Mouse (Mus musculus): Measurements from ENCODE around the gene Amh. TPM values are rescaled to one million over a fixed set of nuclear protein-coding genes. Genes with fewer than 3 reads are reported as not detected.

Gene Amh
- polyA plus RNA-seq, 1 experiment from 2014 or later, result 0.09 TPM

DNA sequence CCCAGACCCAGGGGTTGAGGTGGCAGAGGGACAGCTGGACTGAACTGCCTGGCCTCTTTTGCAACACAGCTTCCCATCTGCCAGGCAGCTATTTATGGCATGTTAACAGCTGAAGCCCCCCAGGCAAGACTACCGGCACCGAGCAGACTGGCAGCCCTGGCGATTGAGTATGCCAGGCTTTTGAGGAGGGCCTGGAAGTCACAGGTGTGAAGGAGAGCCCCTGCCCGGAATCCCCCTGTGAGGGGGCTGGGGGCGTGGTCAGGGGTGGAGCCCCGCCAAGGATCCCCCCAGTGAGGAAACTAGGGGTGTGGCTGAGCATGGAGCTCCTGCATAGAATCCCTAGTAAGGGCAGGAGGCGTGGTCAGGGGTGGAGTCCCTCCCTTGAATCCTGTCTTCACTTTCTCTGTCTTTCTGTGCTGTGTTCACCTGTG is 31.9 kb downstream of the Amh start:
- H3K4me2 ChIP-seq, result no peak overlapping the region
- no peak overlapping the region for H3K9ac ChIP-seq
- H3K36me3 ChIP-seq, result no peaks in the 10 kb centered on the region
- H3K27me3 ChIP-seq, result peaks cover 68% of the 10 kb centered on the region
- WGBS, result 46% methylated on average over 7 of the region's 7 CpGs
- ATAC-seq (ENCODE audit: borderline replicate concordance, extremely low read depth, low FRiP score, low TSS enrichment), result no peak
- H3K27ac ChIP-seq, result no peak overlapping the region
- no peaks in the 10 kb centered on the region for H3K9me3 ChIP-seq
- H3K4me3 ChIP-seq, result no peak overlapping the region
- H3K4me1 ChIP-seq, result no peaks in the 10 kb centered on the region

- Histone ChIP-seq H3K27ac (no peak overlapping the region), H3K36me3 (no peaks in the 10 kb centered on the region), H3K27me3 (peaks cover 76% of the 10 kb centered on the region), H3K4me3 (no peak overlapping the region), H3K9ac (no peak overlapping the region), H3K4me2 (no peak overlapping the region), H3K9me3 (no peaks in the 10 kb centered on the region), H3K4me1 (no peaks in the 10 kb centered on the region)
- ATAC-seq (ENCODE audit: borderline replicate concordance, extremely low read depth, low FRiP score, low TSS enrichment), result no peak
- 8% methylated on average over 2 of the region's 2 CpGs for WGBS
Measured at GRCm38 (mm10) chr10:80837827-80838226, 32.8 kb downstream of the Amh start.

GRCm38 (mm10) chr10:80838346-80838912 is 33.4 kb downstream of the Amh start:
- Histone ChIP-seq H3K27me3 (peaks cover 76% of the 10 kb centered on the region), H3K27ac (no peak overlapping the region), H3K9me3 (no peaks in the 10 kb centered on the region), H3K4me3 (no peak overlapping the region), H3K36me3 (no peaks in the 10 kb centered on the region), H3K9ac (no peak overlapping the region), H3K4me2 (no peak overlapping the region), H3K4me1 (peaks cover 2% of the 10 kb centered on the region)
- no peak for ATAC-seq (ENCODE audit: borderline replicate concordance, extremely low read depth, low FRiP score, low TSS enrichment)
- 37% methylated on average over 2 of the region's 2 CpGs for WGBS

DNA sequence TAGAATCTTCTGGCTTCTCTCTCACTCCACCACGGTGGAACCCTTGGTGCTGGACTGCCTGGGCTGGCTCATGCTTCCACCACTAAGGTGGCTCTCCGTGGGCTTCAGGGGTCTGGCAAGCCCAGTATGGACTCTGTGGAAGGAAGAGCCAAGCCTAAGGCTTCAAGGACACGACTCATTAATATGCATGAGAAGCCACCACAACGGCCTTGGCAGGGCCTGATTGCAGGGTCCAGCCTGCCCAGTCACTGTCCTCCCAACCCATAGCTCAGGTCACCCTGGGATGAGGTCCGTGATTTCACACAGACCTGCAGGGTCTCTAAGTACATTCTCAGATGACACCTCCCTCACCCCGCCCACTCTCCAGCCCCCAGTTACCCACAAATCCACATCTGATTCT is 34.8 kb downstream of the Amh start:
- H3K9me3 ChIP-seq, result no peaks in the 10 kb centered on the region
- H3K4me3 ChIP-seq, result no peak overlapping the region
- ATAC-seq (ENCODE audit: borderline replicate concordance, extremely low read depth, low FRiP score, low TSS enrichment), result no peak
- no peak overlapping the region for H3K9ac ChIP-seq
- H3K27ac ChIP-seq, result no peak overlapping the region
- no peaks in the 10 kb centered on the region for H3K36me3 ChIP-seq
- H3K4me2 ChIP-seq, result no peak overlapping the region
- WGBS, result 59% methylated on average over 6 of the region's 6 CpGs
- peaks cover 76% of the 10 kb centered on the region for H3K27me3 ChIP-seq
- H3K4me1 ChIP-seq, result peaks cover 10% of the 10 kb centered on the region

DNA sequence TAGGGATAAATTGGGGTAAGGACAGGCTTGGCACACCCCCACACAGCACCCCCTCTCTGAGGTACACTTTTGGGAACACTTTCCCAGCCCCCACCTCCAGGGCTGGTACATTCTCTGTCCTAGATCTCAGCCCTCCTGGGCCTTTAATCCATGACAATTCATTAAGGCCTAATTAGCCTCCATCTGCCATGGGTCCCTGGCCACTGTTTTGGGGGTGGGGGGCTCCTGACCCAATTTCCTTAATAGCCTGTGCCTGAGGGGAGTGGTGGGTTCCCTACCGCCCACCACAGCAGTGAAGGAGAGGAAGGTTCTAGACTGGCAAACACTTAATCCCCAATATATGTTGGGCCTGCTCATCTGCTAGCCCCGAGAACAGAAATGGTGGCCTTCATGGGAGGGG is 36.6 kb downstream of the Amh start:
- Histone ChIP-seq H3K4me2 (no peak overlapping the region), H3K27me3 (peaks cover 74% of the 10 kb centered on the region), H3K9ac (no peak overlapping the region), H3K36me3 (no peaks in the 10 kb centered on the region), H3K4me3 (no peak overlapping the region), H3K27ac (no peak overlapping the region), H3K9me3 (no peaks in the 10 kb centered on the region), H3K4me1 (peaks cover 10% of the 10 kb centered on the region)
- 80% methylated on average over 2 of the region's 2 CpGs for WGBS
- no peak for ATAC-seq (ENCODE audit: borderline replicate concordance, extremely low read depth, low FRiP score, low TSS enrichment)

DNA sequence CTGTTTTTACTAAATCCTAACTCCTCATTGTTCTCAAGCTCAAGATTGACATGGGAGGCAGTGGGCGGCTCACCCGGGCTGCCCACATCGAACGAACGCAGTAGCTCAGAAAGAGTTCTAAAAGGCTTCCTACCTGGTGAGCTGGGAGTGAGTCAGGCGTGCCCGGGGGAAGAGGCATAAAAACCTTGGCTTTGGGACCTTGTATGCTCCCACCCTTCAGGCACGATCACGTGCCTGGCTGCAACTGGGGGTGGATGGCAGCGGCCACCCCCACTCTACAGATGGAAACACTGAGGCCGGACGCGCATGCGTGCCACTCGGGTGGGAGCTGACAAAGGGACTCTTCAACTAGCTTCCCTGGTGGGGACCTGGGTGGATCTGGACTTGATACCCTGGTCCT is 37.3 kb downstream of the Amh start:
- Histone ChIP-seq H3K36me3 (no peaks in the 10 kb centered on the region), H3K27ac (no peak overlapping the region), H3K27me3 (peaks cover 68% of the 10 kb centered on the region), H3K4me1 (peaks cover 10% of the 10 kb centered on the region), H3K9ac (no peak overlapping the region), H3K4me2 (no peak overlapping the region), H3K4me3 (no peak overlapping the region), H3K9me3 (no peaks in the 10 kb centered on the region)
- no peak for ATAC-seq (ENCODE audit: borderline replicate concordance, extremely low read depth, low FRiP score, low TSS enrichment)
- WGBS, result 74% methylated on average over 15 of the region's 15 CpGs

GRCm38 (mm10) chr10:80843087-80843930 is 38.3 kb downstream of the Amh start:
- H3K4me3 ChIP-seq, result peak overlapping the region; percentile 38
- no peak for ATAC-seq (ENCODE audit: borderline replicate concordance, extremely low read depth, low FRiP score, low TSS enrichment)
- no peaks in the 10 kb centered on the region for H3K36me3 ChIP-seq
- peak overlapping the region; percentile 72 for H3K4me2 ChIP-seq
- H3K27me3 ChIP-seq, result peaks cover 60% of the 10 kb centered on the region
- no peak overlapping the region for H3K27ac ChIP-seq
- 0 out of 2 replicates have a peak overlapping the region, but pooled peaks have one; percentile 19 for H3K9ac ChIP-seq
- no peaks in the 10 kb centered on the region for H3K9me3 ChIP-seq
- WGBS, result 8% methylated on average over 32 of the region's 32 CpGs
- H3K4me1 ChIP-seq, result peaks cover 10% of the 10 kb centered on the region

DNA sequence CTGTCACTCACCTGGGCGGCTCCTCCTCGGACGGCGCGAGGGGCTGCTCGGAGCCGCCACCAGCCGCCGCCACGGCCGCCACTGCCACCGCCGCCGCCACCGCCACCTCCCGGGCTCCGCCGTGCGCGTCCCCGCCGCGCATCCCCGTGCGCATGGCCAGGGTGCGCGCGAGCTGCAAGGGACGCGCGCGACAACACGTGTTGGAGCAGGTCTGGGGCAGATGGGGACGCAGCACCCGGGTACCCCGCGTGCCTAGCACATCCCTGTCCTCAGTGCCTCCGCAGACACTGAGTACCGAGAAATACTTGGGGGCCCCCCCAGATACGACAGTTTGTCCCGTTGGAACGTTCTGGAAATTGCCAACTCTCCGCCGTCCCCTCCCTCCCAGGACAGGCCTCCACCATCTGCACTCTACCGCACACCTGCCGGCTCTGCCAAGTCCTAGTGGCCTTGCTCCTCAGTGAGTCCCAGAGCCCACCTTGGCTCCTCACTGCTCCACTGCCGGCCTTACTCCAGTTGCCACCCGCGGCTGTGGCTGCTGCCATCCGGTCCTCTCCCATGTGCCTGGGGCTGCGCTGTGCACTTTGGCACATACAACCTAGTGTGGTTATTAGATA is 39.0 kb downstream of the Amh start, which contains the start of gene Lingo3:
Lingo3 (minus strand) TSS at position 109 of the 617 bp plus-strand sequence.
- Histone ChIP-seq H3K9ac (0 out of 2 replicates have a peak within 1 kb of the TSS, but pooled peaks have one; percentile 19), H3K4me2 (peak within 1 kb of the TSS; percentile 72), H3K27me3 (peaks cover 59% of the 10 kb centered on the region), H3K9me3 (no peaks in the 10 kb centered on the region), H3K27ac (no peak within 1 kb of the TSS), H3K36me3 (no peaks in the 10 kb centered on the region), H3K4me3 (peak within 1 kb of the TSS; percentile 38), H3K4me1 (peaks cover 14% of the 10 kb centered on the region)
- 3% methylated on average over 50 of the region's 51 CpGs for WGBS
- no peak for ATAC-seq (ENCODE audit: borderline replicate concordance, extremely low read depth, low FRiP score, low TSS enrichment)

DNA sequence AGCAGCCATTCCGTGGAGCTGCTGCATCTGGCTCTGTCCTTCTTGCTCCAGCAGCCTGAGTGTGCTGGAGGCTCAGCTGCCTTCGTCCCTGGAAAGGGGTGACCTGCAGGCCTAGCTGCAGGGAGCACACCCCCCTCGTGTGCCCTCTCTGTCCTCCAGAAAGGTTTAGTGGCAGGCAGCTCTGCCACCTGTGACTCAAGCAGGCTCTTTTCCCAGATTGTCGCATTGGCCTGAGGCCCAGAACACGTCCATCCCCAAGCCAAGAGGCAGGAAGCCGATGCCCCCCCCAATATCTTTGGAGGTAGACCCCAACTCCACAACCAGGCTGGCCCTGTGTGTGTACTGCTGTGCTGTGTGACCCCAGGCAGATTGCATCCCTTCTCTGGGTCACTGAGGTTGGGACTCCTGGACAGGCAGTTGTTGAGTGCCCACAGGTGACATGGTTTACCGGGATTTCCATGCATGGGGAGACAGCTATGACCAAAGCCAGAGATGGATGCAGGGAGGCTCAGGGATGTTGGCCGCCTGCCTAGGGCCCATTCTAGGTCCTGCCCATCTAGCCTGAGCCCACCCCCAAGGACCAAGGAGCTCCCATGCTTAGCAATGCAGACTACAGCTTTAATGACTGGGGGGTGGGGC is 40.1 kb downstream of the Amh start:
- H3K4me2 ChIP-seq, result no peak overlapping the region
- 53% methylated on average over 8 of the region's 8 CpGs for WGBS
- H3K36me3 ChIP-seq, result no peaks in the 10 kb centered on the region
- peaks cover 14% of the 10 kb centered on the region for H3K4me1 ChIP-seq
- no peak overlapping the region for H3K4me3 ChIP-seq
- H3K27ac ChIP-seq, result no peak overlapping the region
- no peak for ATAC-seq (ENCODE audit: borderline replicate concordance, extremely low read depth, low FRiP score, low TSS enrichment)
- H3K27me3 ChIP-seq, result peaks cover 53% of the 10 kb centered on the region
- no peak overlapping the region for H3K9ac ChIP-seq
- H3K9me3 ChIP-seq, result no peaks in the 10 kb centered on the region

- peaks cover 14% of the 10 kb centered on the region for H3K4me1 ChIP-seq
- H3K9me3 ChIP-seq, result no peaks in the 10 kb centered on the region
- H3K27ac ChIP-seq, result no peak overlapping the region
- WGBS, result 54% methylated on average over 12 of the region's 12 CpGs
- peaks cover 53% of the 10 kb centered on the region for H3K27me3 ChIP-seq
- no peaks in the 10 kb centered on the region for H3K36me3 ChIP-seq
- H3K9ac ChIP-seq, result no peak overlapping the region
- H3K4me2 ChIP-seq, result no peak overlapping the region
- no peak overlapping the region for H3K4me3 ChIP-seq
- no peak for ATAC-seq (ENCODE audit: borderline replicate concordance, extremely low read depth, low FRiP score, low TSS enrichment)
Measured at GRCm38 (mm10) chr10:80845732-80846131, 40.7 kb downstream of the Amh start.

- H3K4me2 ChIP-seq, result no peak overlapping the region
- H3K27me3 ChIP-seq, result peaks cover 29% of the 10 kb centered on the region
- no peak overlapping the region for H3K9ac ChIP-seq
- H3K9me3 ChIP-seq, result no peaks in the 10 kb centered on the region
- H3K4me3 ChIP-seq, result no peak overlapping the region
- ATAC-seq (ENCODE audit: borderline replicate concordance, extremely low read depth, low FRiP score, low TSS enrichment), result peak; percentile 36; the same call in 1 of the 2 replicates
- peaks cover 20% of the 10 kb centered on the region for H3K36me3 ChIP-seq
- peaks cover 13% of the 10 kb centered on the region for H3K4me1 ChIP-seq
- H3K27ac ChIP-seq, result no peak overlapping the region
- 9% methylated on average over 10 of the region's 10 CpGs for WGBS
Measured at GRCm38 (mm10) chr10:80848571-80848970, 43.5 kb downstream of the Amh start.
